Mouse (Mus musculus) T-cell, adult 66 days (primary cell): ENCODE data around the gene Exoc3l4. TPM values are rescaled to one million over a fixed set of nuclear protein-coding genes. Genes with fewer than 3 reads are reported as not detected.

Experiments used
- total RNA-seq, 2 experiments: library from RNA; stranded (reverse); gene quantifications; 3 replicates in 1 of 2; 4 replicates in 1 of 2; pipeline ENCODE4 v1.2.4; 2023

The Exoc3l4 gene
- not detected for total RNA-seq

GRCm38 (mm10) chr12:111416921-111417779 lies at the start of gene Exoc3l4:
Gene Exoc3l4 (plus strand): TSS chr12:111417017.

GRCm38 (mm10) chr12:111377376-111377973 lies 39.3 kb upstream of the Exoc3l4 start, which contains the start of gene Cdc42bpb:
Gene Cdc42bpb (minus strand): TSS chr12:111377718.

GRCm38 (mm10) chr12:111406622-111407021 lies 10.2 kb upstream of the Exoc3l4 start, which contains the start of gene Lbhd2:
Gene Lbhd2 (plus strand): TSS chr12:111406809.

DNA sequence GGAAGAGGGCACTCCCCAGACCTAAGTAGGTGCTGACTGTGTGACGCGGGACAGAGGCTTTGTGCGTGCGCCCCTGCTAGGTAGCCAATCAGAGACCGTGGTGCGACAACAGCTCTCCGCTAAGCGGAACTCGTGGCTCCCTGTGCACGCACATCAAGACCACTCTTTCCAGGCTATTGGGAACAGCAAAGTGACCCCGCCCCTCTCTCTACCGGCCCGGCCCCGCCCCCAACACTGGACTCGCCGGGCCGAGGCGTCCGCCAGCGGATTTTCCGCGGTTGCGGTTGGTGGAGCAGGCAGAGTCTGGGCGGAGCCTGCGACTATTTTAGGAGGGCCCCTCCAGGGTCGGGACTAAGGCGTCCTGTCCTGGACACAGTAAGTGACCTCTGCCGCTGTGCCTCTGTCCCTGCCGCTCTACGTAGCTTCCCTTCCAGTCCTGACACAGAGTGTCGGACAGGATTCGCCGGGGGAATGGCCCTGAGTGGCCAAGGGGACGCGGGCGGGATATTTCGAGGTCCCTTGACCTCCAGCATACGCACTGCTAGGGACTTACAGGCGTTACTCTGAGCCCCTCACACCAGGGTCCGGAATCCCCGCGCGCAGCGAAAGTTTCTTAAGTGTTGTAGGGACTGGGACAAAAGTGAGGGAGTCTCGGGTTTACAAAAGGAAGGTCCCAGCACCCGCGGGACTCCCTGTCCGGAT lies 25.6 kb downstream of the Exoc3l4 start, which contains the start of gene Tnfaip2:
TSS of gene Tnfaip2 (plus strand) at position 161 of the 702 bp plus-strand sequence.

Other genes starting within 250 kb of the Exoc3l4 start
- gene 4930595D18Rik, start 232.5 kb upstream of the Exoc3l4 start, total RNA-seq, result not detected
- 1 to 10 TPM; 1.9 to 5.0 TPM for gene Amn, start 145.9 kb upstream of the Exoc3l4 start, total RNA-seq
- 1 to 10 TPM; 2.1 to 4.2 TPM for gene Cdc42bpb, start 39.3 kb upstream of the Exoc3l4 start, total RNA-seq
- gene Lbhd2, start 10.2 kb upstream of the Exoc3l4 start, total RNA-seq, result not detected
- gene Tnfaip2, start 25.5 kb downstream of the Exoc3l4 start, total RNA-seq, result 1 to 10 TPM; 3.4 to 7.4 TPM
- not detected for gene Gm266, start 68.8 kb downstream of the Exoc3l4 start, total RNA-seq
- 100 to 1,000 TPM; 672 to 745 TPM for gene Eif5, start 121.0 kb downstream of the Exoc3l4 start, total RNA-seq
- 10 to 100 TPM; 73.8 to 77.6 TPM for gene Mark3, start 157.5 kb downstream of the Exoc3l4 start, total RNA-seq